Mouse (Mus musculus): ENCODE results near the gene Msl1.
"Not testable (repeated sequence)": the region's sequence is repeated elsewhere in the genome, so short reads cannot be mapped to it uniquely, and the experiment has no call there.

GRCm38 (mm10) chr11:98826071-98826470 lies 30.8 kb downstream of the Msl1 start:
- TF ChIP-seq CTCF (IDR thresholded peaks at IDR 0.05; ENCODE audit: insufficient read depth, low read length); POLR2A (IDR thresholded peaks at IDR 0.05; ENCODE audit: borderline replicate concordance, extremely low read depth, low read depth, low read length): not testable (repeated sequence)
